Mouse (Mus musculus) heart, adult 8-10 months (tissue): ENCODE measurements around the gene Phkg1. TPM values are rescaled to one million over a fixed set of nuclear protein-coding genes. Genes with fewer than 3 reads are reported as not detected.
A peak's percentile ranks its signal among the peaks of the same experiment; 100 is the strongest.
"Not testable (repeated sequence)": the region's sequence is repeated elsewhere in the genome, so short reads cannot be mapped to it uniquely, and the experiment has no call there.

Source experiments
- DNase-seq: peaks from one replicate; pipeline ENCODE4 v3.0.0; 2022; ENCODE audit warnings: low spot score
- total RNA-seq, 4 experiments: library from RNA; stranded (reverse); gene quantifications; 2 replicates each; pipeline ENCODE4 v1.2.4; 2022

The Phkg1 gene
- total RNA-seq, result 10 to 100 TPM; 14.9 to 25.5 (median 21.2) TPM

GRCm38 (mm10) chr5:129898449-129898848 lies at the start of gene Phkg1:
Phkg1 (minus strand) TSS chr5:129898549.
- no peak for DNase-seq

DNA sequence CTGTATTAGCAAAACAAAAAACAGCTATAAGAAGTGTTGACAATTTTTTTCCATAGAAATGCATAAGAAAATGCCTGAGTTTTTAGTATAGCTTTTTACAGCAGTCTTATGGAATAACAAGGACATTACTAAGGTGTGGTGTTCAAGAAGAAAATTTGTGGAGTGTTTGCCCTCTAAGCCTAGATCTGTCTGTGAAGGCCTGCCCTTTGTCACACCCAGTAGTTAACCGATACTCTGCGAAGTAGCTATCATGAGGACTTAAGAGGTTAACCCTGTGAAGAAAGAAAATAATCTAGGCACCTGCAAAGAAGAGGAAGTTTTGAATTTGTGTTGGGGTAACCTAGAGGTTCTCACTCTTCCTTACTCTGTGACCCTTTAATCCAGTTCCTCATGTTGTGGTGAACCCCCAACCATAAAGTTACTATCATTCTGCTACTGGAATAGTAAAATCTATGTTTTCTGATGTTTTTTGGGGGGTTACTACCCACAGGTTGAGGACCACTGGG lies 49.2 kb upstream of the Phkg1 start:
- no peak for DNase-seq

DNA sequence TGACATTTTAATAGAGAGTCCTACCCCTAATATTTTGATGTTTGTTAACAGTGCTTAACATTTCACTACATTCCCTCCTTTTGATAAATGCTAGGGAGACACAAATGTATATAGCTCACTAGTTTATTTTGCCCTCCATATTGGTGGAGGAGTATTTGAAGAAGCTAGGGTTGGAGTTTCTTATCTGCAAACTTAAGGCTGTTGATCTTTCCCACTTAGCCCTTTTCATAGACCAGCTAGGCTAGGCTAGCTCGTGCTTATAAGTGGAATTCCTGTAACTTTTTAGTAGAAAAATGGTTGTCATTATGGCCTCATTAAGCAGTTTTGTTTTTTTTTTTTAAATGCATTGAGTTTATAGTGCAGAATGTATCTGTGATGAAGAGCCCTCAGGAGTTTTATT lies 45.1 kb upstream of the Phkg1 start:
- no peak for DNase-seq

- DNase-seq, result peak; percentile 13
These were observed 44.0 kb upstream of the Phkg1 start for GRCm38 (mm10) chr5:129942073-129942939.

DNA sequence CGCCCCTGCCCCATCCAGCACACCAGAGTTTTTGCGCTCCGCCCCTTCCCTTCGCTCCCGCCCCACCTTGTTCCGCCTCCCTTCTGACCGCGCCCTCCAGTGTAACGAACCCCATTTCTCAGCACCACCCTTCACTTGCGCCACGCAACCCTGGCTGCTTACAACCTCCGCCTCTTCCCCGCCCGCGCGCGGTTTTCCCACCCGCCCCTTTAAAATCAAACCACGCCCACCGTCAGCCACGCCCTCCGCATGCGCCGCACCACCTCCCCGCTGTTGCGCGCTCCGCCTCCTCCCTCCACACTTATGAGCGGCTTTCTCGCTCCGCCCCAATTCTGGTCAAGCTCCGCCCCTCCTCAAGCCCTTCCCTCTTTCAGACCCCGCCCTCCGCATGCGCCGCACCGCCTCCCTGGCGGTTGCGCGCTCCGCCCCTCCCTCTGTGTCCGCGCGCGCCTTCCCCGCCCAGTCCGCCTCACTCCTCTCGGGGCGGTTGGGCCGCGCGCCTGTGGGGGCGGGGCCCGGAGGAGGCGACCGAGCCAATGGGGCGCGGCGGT lies 43.2 kb upstream of the Phkg1 start, which contains the start of gene Vkorc1l1:
Gene Vkorc1l1 (plus strand): TSS at position 476 of the 551 bp plus-strand sequence.
- DNase-seq, result peak; percentile 98

GRCm38 (mm10) chr5:129940736-129941494 lies 42.6 kb upstream of the Phkg1 start:
- no peak for DNase-seq

DNA sequence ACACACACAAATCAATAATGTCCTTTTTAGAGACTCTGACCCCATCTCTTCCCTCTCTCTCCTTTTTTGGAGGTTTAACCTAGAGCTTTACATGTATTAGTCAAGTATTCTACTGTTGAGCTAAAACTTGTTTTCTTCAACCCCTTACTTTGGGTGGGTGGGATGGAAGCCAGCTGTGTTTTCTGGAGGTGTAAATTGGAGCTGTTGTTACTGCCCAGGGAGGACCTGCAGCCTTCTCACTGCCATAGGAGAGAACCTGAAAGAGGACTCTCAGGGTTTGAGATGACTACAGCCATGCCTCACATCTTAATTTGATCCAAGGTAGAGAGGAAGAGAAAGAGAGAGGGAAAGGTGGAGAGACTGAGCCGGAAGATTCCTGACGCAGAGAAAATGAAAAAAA lies 41.9 kb upstream of the Phkg1 start:
- no peak for DNase-seq

DNA sequence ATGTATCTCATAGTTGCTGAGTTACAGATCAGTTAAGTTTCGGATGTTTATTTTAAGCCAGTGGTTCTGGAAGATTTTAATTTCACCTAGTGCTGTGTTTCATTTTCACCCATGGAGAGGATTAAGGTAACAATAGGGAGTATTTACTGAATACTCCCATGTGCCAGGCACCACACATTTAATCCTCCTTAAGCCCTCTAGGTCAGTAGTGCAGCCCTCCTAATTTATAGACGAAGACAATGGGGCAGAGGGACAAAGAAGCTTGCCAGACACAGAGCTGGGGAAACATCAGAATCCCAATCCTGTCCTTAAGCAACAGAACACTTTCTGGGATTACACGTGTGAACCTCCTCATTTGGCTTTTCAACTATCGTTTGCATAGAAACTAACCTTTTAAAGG lies 38.6 kb upstream of the Phkg1 start:
- no peak for DNase-seq

DNA sequence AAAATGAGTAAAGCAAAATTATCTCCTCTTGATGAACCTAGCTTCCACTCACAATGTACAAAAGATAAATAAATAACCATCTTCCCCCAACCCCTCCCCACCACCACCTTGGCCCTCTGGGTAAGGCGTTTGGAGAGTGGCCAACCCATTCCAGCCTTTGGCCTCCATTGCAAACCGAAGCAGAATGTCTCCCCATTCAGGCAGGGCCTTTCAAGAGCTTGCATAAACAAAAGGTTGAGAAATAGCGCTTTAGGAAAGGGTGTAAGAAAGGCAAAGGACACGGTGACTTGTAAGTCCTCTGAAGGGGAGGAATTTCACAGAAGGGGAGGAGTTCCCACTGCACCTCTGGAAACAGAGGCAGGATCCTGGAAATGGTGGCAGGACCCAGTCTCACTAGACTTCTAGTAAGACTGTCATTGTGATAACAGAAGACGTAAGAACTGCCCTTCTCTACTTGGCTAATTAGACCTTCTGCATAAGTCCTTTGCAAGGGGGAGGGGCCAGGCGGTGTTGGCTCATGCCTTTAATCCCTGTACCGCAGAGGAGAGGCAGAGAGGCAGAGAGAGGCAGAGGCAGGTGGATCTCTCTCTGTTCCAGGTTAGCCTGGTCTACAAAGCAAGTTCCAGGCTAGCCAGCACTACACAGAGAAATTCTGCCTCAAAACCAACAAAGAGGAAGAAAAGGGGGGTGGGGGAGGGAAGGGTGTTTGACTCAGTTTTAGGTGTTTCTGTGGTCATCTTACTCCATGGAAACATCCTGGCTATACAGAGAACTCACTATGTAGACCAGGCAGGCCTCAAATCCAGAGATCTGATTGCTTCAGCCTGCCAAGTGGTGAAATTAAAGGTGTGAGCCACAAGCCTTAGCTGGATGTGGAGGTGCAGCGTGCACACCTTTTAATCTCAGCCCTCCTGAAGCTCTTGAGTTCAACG lies 31.8 kb upstream of the Phkg1 start:
- no peak for DNase-seq

GRCm38 (mm10) chr5:129925933-129926332 lies 27.6 kb upstream of the Phkg1 start:
- no peak for DNase-seq

GRCm38 (mm10) chr5:129924820-129925452 lies 26.6 kb upstream of the Phkg1 start:
- DNase-seq, result no peak

- DNase-seq, result no peak
These were observed 23.6 kb upstream of the Phkg1 start for GRCm38 (mm10) chr5:129921972-129922371.

GRCm38 (mm10) chr5:129919320-129919719 lies 21.0 kb upstream of the Phkg1 start:
- no peak for DNase-seq

GRCm38 (mm10) chr5:129918752-129919151 lies 20.4 kb upstream of the Phkg1 start:
- DNase-seq, result no peak

DNA sequence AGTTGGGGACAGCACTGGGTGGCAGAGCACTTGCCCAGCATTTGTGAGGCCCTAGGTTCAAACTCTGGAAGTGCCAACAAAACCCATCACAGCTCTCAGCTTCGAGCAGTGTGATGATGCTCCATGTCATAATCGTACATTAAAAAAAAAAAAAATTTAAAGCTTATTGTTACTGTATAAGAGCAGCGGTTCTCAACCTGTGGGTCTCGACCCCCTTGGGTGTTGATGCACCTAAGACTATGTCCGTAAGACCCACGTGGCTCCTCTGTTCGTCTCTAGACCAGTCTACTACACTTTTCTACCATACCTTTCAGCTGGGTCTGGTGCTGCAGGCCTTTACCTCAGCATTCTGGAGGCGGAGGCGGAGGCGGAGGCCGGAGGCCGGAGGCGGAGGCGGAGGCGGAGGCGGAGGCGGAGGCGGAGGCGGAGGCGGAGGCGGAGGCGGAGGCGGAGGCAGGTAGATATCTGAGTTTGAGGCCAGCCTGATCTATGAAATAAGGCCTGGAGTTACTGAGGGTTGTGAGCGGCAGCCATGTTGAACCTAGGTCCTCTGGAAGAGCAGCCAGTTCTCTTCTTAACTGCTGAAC lies 19.8 kb upstream of the Phkg1 start:
- DNase-seq, result no peak

DNA sequence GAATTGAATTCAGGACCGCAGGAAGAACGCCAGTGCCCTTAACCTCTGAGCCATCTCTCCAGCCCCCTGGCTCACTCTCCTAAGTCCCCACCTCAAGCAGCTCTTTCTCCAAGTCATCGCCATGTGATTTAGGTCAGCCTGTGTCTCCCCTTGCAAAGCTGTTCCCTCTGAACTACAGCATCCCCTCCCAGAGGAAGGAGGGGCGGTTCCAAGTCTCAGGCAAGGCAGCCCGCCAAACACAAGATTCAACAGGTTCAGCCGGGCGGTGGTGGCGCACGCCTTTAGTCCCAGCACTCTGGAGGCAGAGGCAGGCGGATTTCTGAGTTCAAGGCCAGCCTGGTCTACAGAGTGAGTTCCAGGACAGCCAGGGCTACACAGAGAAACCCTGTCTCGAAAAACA lies 17.1 kb upstream of the Phkg1 start:
- DNase-seq, result not testable (repeated sequence)

DNA sequence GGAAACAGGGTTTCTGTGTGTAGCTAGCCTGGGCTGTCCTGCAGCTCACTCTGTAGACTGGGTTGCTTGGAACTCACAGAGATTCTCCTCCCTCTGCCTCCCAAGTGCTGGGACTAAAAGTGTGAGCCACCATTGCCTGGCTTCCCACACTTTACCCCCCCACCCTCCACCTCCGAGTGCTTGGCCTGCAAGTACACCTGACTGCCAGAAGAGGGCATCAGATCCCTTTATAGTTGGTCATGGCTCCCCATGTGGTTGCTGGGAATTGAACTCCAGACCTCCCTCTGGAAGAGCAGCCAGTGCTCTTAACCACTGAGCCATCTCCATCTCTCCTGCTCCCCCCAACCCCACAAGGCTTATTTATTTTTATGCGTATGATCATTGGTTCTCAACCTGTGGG lies 15.7 kb upstream of the Phkg1 start:
- DNase-seq, result no peak

DNA sequence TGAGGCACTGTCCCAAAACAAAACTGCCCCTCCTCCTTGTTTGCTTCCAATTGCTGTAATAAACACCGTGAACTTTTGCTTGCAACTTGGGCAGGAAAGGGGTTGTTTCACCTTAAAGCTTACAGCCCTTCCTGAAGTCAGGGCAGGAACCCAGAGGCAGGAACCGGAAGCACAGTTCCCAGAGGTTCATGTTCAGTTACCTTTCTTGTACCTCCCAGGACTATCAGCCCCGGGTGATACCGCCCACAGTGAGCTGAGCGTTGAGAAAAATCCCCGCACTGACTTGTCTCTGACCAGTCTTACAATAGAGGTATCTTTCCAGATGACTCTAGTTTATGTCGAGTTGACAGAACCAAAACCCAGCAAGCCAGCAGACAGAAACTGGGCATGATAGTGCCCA lies 11.2 kb upstream of the Phkg1 start:
- DNase-seq, result no peak

DNA sequence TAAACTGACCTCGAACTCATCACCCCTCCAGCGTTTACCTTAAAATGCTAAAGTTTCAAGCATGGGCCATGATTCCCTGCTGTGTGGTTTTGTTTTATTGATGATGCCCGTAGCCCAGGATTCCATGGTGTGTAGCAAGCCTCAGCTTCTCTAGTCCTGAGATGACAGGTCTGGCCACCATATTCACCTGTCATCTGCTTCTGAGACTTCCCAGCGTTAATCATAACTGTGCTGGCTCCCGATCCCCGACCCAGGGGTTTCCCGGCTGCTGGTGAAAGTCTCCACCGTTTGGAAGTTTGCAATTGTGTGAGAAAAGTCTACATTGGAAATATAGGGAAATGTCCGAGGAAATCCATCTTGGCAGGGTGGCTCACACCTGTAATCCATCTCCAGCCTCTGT lies 10.8 kb upstream of the Phkg1 start:
- no peak for DNase-seq

DNA sequence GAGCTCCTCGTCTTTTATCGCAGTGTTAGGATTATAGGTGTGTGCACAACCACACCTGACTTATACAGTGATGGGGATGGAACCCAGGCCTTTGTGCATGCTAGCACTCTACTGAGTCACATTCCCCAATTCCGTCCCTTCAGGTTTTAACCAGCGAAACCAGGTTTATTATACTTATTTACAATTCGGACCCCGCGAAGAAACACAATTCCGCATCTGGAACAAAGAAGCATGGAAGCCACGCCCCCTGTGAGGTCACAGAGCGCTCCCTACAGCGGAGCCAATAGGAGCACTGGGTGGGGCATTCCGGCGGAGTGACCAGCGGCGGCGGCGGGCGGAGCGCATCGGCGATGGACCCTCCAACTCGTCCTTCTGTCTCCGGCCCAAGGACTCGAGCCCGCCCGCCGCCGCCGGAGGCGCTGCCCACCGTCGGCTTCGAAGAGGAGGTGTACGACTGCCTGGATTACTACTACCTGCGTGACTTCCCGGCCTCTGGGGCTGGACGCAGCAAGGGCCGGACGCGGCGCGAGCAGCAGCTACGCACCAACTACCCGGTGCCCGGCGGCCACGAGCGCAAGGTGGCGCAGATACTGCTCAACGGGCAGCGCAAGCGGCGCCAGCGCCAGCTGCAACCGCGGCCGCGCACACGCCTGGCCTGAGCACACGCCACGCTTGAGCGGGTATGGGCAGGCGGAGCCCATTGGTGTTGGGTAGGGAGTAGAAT lies 10.1 kb upstream of the Phkg1 start, which contains the start of gene Nupr1l:
Gene Nupr1l (plus strand): TSS at position 299 of the 724 bp plus-strand sequence.
- peak; percentile 86 for DNase-seq
